Mouse (Mus musculus): Measurements from ENCODE around the gene Gli2. TPM values are rescaled to one million over a fixed set of nuclear protein-coding genes. Genes with fewer than 3 reads are reported as not detected.

Gli2 gene
- polyA plus RNA-seq (2012; rRNA removed) = 3.6 and 4.9 TPM in 2 replicates

- DNase-seq (ENCODE audit: low read depth) = no peak
Observed at GRCm38 (mm10) chr1:119053402-119053841, at the start of gene Gli2. Gene Gli2, minus strand, starts transcription at chr1:119053619.

GRCm38 (mm10) chr1:119097921-119098521 lies 44.6 kb upstream of the Gli2 start:
- DNase-seq (ENCODE audit: low read depth) = peak; percentile 42

DNA sequence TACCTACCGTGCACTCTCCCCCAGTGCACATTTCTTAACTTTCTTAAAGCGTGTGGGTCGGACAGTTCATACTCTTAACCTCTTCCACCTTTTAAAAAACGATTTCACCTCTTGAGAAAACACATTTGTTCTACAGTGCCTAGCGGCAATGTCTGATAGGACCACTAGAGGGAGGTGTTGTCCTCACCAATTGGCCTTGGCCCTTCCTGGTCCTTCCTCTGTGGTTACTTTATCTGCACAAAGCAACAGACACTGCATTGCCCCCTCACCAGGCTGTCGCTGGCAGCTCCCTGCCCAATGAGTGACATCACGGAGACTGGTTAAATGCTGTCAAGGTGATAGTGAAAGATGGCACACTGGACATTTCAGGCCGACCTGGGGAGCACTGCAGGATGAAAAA lies 40.3 kb upstream of the Gli2 start:
- no peak for DNase-seq (ENCODE audit: low read depth)

- DNase-seq (ENCODE audit: low read depth) = no peak
Observed at GRCm38 (mm10) chr1:119089887-119090620, 36.6 kb upstream of the Gli2 start.

- DNase-seq (ENCODE audit: low read depth) = no peak
Observed at GRCm38 (mm10) chr1:119087539-119087938, 34.1 kb upstream of the Gli2 start.

GRCm38 (mm10) chr1:119085771-119086170 lies 32.4 kb upstream of the Gli2 start:
- DNase-seq (ENCODE audit: low read depth) = no peak

DNA sequence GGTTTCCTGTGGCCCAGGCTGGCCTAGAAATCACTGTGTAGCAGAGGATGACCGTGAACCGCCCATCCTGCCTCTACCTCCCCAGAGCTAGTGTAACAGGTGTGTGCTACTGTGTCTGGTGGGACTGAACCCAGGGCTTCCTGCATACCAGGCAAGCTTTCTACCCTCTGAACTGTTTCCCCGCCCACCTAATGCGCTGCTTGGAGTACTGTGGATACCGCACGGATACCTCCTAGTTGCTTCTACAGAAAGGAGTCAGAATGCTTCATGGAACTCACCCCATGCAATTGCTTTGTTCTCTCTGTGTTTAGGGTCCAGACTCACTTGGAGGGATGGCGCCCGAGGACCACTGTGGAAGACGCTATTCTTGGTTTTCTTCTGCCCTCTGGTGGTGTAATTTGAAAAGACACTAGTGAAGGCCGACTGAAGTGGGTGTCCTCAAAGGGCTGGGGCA lies 30.1 kb upstream of the Gli2 start:
- DNase-seq (ENCODE audit: low read depth) = no peak

GRCm38 (mm10) chr1:119082231-119082991 lies 29.0 kb upstream of the Gli2 start:
- no peak for DNase-seq (ENCODE audit: low read depth)

DNA sequence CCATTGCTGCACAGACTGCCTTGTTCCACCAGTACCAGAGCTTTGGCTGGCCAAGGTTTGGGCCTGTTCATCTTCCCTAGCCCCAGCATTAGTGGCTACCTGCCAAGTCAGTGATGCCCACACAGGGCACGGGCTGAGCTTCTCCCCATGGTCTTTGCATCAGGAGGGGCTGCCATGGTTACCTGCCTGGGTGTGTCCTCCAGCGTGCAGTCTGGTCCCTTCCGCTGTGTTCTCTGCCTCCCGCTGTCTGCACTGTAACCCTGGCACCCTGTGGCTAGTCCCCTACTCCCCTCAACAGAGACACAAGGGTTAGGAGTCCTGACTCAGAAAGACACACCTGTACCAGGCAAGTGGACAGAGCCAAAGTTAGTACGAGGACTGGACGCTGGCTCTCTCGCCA lies 24.5 kb upstream of the Gli2 start:
- no peak for DNase-seq (ENCODE audit: low read depth)

DNA sequence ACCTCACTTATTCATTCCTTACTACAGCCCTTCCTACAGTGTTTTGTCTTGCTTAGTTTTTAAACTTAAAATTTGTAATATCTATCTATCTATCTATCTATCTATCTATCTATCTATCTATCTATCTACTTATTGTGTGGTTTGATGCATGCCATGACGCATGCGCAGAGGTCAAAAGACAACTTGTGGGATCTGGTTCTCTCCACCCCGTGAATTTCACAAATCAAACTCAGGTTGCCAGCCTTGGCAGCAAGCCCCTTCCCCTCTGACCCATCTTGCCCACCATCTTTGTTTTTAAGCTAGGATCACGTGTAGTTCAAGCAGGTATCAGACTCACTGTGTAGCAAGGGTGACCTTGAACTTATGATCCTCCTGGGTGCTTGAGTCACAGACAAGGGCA lies 22.9 kb upstream of the Gli2 start:
- DNase-seq (ENCODE audit: low read depth) = no peak

DNA sequence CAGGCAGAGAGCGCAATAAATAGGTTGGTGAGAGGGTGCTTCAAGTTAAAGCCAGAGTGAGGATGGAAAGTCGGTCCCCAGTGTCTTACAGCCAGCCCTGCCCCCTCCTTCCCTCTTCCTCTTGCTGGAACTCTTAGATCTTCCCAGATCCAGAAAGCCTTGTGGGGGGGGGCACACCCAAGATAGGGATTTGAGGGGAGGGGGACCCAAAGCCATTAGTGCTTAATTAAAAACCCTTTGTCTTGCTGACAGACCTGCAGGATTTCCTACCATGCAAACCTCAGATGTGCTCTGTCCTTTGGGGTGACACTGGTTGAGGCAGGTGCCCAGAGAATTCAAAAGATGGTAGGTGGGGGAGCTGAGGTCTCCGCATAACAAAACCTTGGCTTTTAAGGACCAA lies 22.5 kb upstream of the Gli2 start:
- DNase-seq (ENCODE audit: low read depth) = no peak

GRCm38 (mm10) chr1:119075500-119075899 lies 22.1 kb upstream of the Gli2 start:
- DNase-seq (ENCODE audit: low read depth) = no peak

DNA sequence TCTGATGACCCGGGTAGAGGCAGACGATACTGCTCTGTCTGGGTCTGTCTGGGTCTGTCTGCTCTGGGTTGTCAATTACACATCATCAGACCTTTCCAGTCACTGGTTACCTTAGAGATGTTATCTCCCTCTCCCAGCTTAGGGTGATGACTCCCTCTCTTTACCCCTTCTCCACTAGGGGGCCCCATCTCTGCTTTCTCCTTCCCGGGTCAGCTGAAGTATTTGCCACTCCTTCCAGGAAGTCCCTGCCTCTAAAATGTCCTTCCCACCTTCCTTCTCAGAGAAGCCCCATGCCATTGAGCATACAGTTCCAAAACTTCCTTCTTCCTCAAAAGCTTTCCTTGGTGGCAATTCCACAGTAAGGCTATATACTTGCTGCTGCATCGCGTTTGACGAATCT lies 21.5 kb upstream of the Gli2 start:
- DNase-seq (ENCODE audit: low read depth) = no peak

DNA sequence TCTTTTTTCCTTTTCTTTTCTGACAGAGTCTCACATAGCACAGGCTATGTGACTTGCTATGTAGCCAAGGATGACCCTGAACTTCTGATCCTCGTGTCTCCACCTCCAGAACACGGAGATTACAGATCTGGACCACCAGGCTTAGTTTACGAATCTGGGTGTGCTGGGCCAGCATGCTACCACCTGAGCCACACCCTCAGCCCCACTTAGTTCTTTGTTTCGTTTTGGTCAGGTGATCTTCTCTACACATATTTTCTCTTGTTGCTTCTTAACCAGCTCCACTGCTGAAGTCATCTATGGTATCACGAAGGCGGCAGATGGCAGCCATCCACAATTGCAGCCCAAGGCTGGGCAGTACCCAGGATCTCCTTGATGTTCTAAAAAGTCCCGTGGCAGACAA lies 20.5 kb upstream of the Gli2 start:
- no peak for DNase-seq (ENCODE audit: low read depth)

- no peak for DNase-seq (ENCODE audit: low read depth)
Observed at GRCm38 (mm10) chr1:119064892-119065671, 11.7 kb upstream of the Gli2 start.

DNA sequence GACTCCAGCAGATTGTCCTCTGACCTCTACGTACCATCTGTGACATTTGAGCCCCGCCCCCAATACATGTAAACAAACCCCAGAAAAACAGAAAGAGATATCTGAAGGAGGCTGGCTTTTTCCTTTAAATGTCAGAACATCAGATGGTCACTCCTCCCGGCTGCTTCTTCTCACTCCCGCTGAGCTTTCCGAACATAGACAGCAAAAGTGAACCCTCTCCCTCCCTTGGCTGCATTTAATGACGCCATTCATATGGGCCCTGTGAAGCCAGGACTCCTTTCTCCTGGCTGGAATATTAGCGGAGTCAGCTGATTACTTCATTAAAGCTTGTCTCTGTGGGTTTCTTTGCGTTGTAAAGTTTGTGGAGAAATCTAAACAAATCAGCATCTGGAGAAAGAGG lies 3.1 kb upstream of the Gli2 start:
- DNase-seq (ENCODE audit: low read depth) = no peak

DNA sequence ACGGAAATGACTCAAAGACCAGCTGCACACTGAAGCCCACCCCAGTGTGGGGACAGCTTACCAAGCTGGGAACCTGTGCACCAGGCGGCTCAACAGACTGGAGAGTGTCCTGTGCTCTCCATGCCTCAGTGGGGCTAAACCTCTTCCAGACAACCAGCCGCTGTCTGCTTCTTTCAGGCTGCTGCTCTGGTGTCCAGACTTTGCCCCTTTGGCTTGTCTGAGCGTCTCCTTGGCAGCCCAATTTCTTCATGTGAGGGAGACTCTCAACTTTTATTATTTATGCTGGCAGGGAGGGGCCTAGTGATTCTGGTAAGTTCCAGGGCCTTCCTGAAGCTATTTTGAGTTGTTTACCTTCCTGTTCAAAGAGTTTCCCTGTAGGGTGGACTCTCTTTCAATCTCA lies 2.4 kb upstream of the Gli2 start:
- no peak for DNase-seq (ENCODE audit: low read depth)

DNA sequence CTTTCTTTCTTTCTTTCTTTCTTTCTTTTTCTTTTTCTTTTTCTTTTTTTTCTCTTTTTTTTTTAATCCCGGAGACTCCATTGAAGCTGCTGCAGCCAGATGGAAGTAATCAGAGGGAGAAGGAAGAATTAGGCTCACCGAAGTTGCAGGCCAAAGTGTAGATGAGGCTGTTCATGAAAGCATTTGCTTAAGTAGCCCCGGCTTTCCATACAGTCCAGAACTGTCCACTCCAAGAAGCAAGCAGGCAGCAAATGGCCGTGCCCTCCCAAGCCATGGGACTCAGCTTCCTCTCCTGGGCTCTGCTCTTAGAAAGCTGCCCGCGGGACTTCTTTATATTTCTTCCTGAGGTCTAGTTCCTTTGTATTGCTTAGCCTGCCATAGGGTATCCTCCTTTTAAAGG lies 1.0 kb upstream of the Gli2 start:
- no peak for DNase-seq (ENCODE audit: low read depth)

- no peak for DNase-seq (ENCODE audit: low read depth)
Observed at GRCm38 (mm10) chr1:119053872-119054354, 494 bp upstream of the Gli2 start.

DNA sequence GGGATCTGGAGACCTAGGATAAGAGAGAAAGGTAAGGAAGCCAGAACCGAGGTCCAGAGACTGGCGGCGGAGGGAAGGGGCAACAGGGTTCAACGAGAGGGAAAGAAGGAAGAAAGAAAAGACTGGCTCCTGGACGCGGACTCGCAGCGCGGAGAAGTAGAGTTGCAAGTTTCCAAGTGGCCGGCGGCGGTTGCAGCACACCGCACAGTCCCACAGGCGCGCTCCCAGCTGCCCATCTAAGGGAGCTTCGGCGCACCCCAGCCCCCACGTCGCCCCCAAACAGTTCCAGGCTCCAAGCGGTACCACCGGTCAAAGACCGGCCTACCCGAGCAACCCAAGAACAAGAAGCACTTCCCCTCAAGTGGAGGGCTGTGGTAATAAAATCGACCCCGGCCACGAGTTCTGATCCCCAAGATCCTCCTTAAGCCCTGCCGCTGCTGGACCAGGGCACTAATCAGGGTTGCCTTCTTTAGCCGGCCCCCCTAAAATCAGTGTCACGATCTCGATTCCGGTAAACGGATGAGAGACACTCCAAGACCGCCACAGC lies 715 bp downstream of the Gli2 start:
- no peak for DNase-seq (ENCODE audit: low read depth)

GRCm38 (mm10) chr1:119051938-119052551 lies 1.4 kb downstream of the Gli2 start:
- no peak for DNase-seq (ENCODE audit: low read depth)
